Mouse (Mus musculus): ENCODE measurements at regions not wholly inside any gene's neighbourhood (a gene's known extent, or its start where the extent isn't known, plus 50 kb on each side); places are given as distances from the start of the nearest gene placed in this dataset.

DNA sequence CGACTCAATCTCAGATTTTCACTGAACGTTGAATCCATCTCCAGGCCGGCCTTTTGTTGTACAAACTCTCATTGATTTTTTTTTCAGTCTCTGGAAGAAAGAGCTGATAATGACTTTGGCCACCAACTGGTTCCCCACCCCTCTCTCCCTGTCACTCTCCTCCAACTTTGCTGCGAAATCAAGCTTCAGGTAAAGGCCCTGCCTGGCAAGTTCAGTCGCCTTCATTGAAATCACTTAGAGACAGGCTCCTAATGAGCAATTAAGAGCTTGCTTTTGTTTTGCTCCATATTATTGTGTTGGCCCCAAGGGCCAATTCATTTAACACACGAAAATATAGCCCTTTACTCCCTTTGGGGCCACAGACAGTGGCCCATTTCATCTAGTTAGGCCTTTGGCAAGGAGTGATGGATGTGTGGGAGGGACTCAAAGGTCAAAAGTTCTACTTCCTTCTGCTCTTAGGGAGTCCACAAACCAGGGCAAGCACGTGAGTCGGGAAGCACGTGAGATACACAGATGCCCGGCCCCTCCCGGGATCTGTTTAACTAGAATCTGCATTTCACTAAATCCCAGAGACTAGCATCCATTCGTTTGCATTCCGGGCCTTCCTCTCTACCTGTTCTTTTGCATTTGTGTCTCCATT is 120.0 kb downstream of the Dact1 start:
- DNase-seq (ENCODE audit: low spot score) = no peak

DNA sequence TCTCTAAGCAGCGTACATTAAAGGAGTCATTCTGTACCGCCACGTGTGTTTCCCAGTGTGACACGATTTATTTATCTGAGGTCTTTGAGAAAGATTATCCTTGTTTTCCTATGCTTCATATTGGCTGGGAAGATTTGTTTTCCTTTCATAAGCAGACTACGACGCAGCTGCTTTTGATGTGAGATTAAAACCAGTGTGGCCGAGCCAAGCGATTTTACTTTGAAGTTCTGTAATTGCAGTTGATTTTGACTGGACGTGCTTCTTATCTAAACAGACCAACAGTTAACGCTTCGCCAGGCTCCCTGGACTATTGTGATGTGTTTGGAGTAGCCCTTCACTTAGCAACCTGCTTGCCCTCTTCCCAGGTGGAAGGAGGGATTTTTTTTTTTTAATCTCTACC is 120.6 kb downstream of the Dact1 start:
- DNase-seq (ENCODE audit: low spot score) = no peak

DNA sequence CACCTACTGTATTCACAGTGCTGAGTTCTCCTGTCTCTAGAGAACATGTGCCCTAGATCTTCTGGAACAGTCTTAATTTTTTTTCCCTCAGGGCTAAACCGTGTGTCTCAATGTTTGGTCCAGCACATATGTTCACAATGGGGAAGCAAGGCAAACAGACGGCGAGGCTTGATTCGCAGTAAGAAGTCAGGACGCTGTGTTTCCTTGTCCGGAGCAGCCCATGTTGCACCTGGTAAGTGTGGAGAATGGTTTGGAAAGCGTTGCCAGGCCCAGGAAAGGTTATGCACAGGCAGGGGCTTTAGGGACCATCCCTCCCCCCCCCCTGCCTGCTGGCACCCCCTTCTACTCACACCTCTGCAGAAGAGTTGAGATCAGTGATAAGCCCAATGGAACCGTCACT is 121.4 kb downstream of the Dact1 start:
- DNase-seq (ENCODE audit: low spot score) = no peak

DNA sequence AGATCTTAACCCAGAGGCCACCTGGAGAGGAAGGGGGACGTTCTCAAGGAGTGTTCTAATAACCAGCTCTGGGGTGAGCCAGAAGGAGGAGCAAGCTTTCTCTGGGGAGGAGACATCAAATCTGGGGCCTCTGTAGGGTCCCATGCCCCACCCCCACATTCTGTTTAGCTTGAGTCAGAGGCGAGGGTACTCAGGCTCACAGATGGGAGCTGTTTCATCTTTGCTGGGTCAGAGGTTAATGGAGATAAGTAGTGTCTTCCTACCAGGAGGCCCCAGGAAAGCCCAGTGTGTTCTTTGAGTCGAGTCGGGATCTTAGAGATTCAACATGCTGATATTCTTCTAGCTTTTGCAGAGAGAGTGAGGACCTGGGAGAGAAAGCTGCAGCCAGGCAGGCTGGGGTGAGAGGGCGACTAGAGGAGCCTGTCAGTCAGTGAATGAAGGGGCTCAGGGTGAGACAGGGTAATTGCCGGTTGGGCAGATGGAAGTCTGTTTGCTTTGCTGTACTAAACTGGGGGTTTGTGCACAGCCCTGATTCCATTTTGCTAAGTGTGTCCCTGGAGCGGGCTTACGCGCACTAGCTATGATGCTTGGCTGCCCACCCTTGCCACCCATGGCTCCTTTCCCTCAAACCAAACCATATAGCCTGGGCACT is 124.0 kb downstream of the Dact1 start:
- no peak for DNase-seq (ENCODE audit: low spot score)

DNA sequence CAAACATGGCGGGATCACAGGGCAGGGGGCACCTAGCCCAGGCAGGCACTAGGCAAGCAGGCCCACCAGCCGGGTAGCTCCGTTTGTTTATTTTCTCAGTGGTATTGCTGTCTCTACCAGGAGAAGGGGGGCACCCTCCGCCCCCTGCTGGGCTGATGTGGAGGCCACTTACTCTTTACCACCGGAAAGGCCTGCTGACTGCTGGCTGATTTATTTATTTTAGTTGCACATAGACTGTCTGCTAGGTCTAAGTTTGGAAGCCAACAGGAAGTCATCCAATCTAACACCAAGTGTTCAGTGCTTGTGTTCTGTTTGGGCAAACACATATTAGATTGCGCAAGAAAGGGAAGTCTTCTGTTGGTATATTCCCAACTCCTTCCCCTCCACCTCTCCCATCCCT is 128.6 kb downstream of the Dact1 start:
- no peak for DNase-seq (ENCODE audit: low spot score)

DNA sequence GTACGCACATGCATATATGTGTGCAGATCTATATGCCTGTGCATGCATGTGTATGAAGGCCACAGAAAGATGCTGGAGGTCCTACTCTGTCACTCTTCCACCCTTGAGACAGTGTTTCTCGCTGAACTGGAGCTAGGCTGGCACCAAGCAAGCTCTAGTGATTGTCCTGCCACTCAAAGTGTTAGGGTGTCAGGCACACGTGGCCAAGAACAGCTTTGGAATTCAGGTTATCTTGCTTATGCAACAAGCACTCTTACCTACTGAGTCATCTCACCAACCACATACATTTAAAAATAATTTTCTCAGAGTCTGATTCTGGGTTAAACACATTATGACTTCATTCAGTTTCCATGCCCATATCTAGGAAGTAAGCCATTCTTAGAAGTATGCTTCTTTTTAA is 131.2 kb downstream of the Dact1 start:
- DNase-seq (ENCODE audit: low spot score) = no peak

DNA sequence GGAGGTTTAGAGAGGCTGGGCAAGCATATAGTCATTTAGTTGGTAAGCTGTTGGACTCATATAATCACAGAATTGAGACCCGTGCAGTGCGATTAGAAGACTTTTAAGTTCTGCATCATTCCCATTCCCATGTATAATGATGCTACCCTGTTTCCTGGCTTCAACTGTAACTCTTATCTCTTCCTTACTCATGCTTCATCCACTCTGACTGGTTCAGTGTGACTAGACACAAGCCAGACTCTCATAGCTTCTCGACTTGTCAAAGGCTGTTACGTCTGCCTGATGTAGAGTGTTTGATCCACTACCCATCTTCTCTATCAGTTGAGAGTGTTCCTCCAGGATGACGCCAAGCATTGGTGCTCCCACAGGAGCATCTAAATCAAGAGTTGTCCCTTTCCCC is 131.6 kb downstream of the Dact1 start:
- no peak for DNase-seq (ENCODE audit: low spot score)

DNA sequence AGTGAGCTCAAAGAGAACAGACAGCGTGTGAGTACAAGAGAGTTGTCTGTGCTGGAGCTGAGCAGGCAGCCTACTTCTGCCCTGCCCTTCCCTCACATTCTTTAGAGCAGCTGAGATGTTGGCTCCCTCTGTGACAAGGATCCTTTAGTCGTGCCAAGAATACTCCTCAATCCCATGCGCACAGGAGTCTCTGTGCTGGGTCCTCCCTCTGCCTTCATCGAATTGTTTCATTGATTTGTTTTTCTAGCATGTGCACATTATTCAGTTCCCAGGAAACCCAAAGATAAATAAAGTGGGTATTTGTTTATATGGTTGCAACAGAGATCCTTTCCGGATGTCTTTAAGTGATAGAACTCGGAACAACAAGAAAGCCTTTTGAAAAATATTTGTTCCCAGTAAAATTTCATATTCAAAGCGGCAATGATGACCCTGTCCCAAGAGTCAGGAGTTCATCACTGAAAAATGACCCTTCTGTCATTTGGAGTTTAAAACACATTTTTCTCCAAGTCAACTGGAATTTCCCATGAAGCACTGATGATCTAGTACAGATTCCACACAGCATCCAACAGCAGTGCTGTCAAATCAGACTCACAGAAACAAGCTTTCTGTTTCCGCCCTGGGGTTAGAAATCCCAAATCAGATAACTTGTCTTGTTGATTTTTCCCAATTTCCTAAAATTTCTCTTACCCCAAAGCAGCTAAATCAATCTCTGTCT is 136.7 kb downstream of the Dact1 start:
- DNase-seq (ENCODE audit: low spot score) = no peak

DNA sequence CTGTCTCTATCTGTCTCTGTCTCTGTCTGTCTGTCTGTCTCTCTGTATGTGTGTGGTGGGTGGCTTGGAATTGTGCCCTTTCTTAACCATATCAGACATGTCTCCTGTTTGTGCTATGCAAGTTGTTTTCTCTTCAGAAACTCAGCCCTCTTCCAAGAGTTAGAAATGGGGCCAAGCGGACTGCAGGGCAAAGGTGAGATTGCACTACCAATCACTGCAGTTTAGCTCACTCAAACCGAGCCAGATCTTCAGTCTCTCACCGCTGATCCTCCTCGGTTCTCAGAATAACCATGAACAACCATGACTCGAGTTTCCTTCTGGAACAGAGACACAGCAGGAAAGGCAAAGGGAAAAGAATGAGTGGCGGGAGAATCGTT is 137.2 kb downstream of the Dact1 start:
- no peak for DNase-seq (ENCODE audit: low spot score)

DNA sequence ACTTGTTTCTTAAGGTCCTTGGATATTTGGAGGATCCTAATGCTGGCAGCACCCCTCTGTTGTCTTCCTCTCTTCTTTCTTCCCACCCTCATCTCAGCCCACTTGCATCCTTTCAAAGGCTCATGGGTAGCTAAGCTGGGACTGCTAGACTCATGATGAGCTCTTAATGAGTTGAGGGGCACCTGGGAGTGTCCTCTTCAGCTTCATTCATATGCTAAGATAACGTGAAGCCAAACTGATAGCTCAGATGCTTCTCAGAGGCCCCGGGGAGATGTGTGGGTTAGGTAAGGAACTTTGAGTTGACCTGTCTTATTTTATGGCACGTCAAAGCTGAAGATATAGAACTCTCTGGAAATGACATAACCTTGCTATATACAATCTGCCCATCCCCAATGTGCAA is 139.3 kb downstream of the Dact1 start:
- DNase-seq (ENCODE audit: low spot score) = no peak

DNA sequence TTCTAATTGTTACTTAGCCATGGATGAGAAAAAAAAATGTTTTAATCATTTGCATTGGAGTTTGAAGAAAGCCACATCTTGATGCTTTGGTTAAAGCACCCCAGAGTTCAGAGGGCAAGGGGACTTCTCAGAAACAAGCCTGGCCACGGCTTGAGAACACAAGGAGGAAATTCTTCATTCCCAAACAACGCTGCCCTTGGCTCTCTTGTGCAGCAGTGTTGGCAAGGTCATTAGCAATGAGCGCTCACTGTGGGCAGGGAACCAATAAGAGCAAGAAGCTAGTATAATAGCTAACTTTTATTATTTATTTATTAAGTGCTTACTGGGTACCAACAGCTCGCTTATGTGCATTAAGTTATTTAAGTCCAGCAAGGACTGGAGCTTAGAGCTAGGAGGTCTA is 140.4 kb downstream of the Dact1 start:
- DNase-seq (ENCODE audit: low spot score) = no peak

DNA sequence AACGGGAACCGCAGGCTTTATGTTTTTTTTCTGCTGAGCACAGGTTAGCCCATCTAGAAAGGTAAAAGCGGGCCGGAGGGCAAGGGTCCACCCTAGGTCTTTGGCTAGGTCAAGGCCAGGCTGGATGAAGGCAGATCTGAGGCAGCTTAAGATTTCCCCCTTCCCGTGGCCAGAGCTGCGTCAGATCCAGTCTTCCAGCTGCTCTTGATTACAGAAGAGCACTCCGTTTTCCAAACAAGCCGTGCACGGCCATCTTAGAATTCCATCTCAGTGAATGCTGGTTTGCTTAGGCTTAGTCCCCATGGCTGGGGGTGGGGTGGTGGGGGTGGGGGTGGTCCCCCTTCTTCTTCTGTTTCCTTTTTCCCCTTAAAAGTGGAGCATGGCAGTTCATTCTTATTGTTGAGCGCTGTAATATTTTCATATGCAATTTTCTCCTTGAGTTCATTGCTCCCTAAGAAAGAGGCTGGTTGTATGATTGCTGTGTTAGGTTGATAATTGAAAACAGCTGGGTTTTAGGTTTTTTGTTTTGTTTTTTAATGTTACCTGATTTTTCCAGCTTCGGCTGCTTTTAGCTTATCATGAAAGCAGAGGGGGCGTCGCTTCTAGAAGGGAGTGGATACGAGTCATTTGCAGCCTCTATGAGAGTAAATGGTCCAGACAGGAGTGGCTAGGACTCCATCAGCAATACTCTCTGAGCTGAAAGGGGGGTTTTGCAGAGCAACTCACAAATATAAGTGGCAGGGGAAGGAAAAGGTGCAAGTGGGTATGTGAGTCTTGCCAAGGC is 141.2 kb downstream of the Dact1 start:
- no peak for DNase-seq (ENCODE audit: low spot score)

DNA sequence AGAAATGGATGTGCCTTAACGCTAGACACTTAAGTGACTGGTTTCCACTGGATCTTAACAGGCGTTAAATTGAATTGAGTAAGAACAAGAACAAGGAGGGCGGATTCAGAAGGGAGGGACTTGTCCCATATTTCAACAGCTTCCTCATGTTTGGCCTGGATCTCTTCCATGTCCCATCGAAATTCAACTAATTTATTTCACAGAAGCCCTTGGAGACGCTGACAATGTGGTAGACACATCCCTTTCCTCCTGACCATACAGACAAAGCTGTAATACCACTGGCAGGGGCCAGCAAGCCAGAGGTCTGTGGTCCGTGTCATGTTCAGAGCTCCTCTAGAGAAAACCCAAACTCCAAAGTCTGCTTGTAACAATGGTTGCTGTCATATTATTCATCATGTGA is 147.2 kb downstream of the Dact1 start:
- no peak for DNase-seq (ENCODE audit: low spot score)

DNA sequence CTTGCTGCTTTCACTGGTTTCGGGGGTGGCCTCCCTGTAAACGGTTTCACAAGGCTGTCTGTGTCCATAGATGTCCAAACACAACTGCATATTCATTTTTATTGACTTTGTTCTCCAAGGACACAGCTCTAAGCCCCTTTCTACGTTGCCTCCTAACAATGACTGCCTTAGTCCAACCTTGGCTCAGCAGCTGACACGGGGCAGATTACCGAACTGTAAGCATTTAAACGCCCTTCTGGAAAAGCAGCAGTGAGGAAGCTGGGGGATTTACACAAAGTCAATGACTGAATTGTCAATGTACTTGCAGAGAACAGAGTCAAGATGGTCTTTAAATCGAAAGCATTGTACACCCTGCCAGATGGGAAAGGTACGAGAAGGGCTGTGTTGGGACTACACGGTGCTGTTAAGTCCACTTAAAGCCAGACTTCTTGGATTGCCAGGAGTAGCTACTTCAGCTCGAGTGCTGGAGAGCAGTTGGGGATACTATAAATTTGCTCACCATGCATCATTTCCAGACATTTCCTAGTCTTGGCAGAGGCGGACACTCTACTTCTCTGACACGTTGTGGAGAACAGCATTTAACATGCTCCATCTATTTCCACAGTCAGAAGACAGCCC is 149.0 kb downstream of the Dact1 start:
- DNase-seq (ENCODE audit: low spot score) = no peak

DNA sequence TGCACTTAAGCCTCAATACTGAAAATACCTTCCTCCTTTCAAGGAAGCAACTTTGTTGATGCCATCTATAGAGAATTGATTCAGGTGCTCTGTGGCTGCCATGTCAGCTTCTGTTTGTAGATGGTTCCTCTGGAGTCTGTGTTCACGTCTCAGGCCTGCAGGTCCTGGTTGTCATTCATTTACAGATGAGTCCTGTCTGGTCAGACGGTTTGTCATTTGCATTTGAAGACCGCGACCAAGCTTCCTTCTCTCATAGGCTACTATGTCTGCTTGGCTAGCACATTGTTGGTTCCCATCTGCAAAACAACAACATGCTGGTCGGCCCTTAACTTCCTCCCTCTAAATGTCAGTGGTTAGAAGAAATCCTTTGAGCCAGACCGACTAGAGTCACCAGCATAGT is 151.0 kb downstream of the Dact1 start:
- no peak for DNase-seq (ENCODE audit: low spot score)

DNA sequence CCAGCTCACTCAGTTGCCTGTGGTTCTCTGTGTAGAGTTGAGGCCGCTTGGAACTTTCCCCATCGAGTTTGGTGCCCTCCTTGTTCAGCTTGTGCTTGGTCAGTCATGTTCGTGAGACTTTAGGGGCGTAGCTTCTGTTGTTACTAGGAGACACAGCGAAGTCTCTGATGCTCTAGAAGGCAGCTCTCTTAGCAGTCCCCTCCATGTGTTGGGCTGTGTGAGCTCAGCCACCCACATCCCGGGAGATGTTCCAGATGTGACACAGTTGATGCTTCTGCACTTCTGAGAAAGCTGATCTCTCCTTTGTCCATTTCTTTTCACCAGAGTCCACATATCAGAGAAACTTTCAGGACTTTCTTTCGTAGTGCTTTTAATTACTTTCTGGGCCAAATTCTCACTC is 158.1 kb downstream of the Dact1 start:
- DNase-seq (ENCODE audit: low spot score) = no peak

DNA sequence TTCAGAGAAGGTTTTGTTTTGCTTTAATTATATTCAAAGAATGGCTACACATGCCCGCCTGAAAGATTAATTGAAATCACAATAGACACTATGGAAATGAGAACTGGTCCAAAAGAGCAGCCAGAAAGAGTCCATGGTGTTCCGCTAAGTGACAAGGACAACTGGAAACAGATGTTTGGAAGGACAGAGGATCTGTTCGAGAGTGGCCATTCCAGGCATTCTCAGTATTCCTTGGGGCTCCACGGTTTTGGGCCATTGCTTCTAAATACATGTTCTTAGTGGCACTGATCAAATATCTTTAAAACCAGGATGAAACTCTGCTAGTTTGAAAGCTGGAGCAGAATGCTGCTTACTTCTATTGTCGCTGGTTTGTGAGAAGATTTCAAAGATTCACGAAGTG is 158.6 kb downstream of the Dact1 start:
- DNase-seq (ENCODE audit: low spot score) = no peak

DNA sequence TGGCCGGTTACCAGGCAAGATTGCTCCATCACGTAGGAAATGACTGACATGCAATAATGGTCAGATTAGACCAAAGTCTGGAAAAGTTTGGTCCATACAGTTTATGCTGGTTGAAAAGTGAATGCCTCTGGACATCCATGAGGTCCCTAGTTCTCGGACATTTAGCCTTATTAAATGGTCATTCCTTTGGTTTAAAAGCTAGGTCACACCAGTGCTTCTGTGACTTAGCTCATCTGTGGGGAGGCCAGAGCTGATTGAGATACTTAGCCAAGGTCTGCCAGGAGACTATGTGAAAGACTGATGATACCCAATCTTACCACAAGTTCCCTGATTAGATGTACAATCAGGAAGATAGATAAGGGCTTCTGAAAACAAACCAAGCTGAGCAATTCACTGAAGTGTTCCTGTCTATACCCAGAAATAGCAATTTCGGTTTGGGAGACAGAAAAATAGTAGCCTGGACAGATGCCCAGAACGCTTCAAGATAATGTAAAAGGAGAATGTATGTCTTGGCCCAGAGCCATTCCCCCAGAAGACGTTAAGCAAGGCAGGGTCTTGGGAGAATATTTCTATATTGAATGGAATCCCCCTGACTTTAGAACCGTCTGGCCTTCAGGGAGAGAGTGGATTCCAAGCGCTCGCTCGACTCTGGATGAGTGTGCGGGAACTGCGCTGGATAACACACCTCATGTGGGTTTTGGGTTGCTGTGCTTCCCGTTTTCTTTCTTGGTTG is 161.5 kb downstream of the Dact1 start:
- no peak for DNase-seq (ENCODE audit: low spot score)

DNA sequence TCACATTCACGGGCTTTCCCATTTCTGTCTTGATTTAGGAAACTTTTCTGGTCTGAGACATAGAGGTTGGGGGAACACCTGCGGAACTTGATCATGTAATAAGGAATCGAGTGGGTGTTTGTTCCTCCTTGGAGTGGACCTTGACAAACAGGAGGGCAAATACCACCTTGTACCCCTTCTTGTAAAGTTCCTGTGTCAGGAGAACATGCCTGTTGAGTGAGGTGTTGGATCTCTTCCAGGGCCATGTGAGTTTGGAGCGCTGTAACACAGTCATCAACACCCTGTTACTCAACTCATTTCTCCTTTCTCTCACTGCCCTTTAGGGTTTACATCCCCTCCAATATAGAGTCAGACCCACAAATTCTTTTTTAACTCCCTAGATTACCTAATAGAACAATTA is 162.0 kb downstream of the Dact1 start:
- DNase-seq (ENCODE audit: low spot score) = no peak

DNA sequence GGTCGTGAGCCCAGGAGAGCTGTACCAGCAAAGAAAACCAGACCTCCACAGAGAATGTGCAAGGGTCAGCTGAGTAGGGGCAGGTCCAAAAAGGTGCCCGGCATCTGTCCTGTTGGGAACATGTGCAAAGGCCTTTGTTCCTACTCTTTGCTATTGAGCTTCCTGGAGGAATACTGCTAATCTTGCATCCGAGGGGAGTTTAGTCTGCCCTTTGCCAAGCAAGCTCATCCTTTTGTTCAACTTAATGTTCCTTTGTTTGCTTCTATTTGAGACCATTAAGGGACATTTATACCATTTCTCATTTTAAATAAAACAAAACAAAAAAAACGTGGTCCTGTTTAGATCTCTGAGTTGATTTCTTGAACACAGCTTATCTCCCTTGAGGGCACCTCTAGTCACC is 166.6 kb downstream of the Dact1 start:
- DNase-seq (ENCODE audit: low spot score) = no peak

DNA sequence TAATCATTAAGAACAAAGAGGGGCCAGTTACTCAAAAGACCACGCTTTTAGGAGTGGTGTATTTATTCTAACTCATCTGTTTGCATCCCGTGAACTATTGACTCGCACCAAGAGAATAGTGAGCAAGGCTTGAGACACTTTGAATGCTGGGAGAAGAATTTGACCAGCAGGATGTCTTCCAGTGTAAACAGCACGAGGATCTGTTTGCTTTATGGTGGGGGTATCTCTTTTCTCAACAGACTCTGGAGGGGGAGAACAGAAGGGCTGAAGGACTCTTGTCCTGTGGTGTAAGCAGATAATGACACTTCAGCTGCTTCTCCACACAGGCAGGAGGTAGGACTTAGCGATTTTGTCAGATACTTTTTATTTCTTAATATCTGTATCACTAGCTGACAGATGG is 168.0 kb downstream of the Dact1 start:
- no peak for DNase-seq (ENCODE audit: low spot score)

DNA sequence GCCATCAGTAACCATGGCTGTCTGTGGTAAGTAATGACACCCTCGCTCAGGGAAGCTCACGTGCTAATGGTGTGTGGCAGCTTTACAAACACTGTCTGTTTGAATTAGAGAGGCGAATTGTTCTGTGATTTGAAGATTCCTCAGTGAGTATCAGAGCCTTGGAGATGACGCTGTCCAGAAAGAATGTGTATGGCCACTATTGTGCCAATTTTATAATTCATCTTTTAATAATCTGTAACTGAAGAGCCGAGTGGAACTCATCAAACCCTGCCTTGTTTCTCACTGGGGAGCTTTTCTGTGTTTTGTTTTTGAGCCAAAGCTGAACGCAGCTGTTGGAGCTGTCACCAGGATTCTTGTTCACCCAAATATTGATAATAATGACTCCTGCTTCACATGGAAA is 171.7 kb downstream of the Dact1 start:
- DNase-seq (ENCODE audit: low spot score) = no peak

Measured in ovary, postnatal 14 days (tissue).